Mouse (Mus musculus) liver, embryonic 16.5 days (tissue): Measurements from ENCODE around the gene Olfr167. TPM values are rescaled to one million over a fixed set of nuclear protein-coding genes. Genes with fewer than 3 reads are reported as not detected.
"Not testable (repeated sequence)": the region's sequence is repeated elsewhere in the genome, so short reads cannot be mapped to it uniquely, and the experiment has no call there.

Experiments
- ATAC-seq: fragments of 200-750 bp; cut with Nextera tagmentation; 2 replicates; pipeline ENCODE4 v1.8.0; 2017; ENCODE audit warnings: low read depth, mild to moderate bottlenecking, moderate number of reproducible peaks, moderate library complexity
- H3K27ac ChIP-seq: fragments of 300-500 bp; sonication (generic); 2 replicates; pipeline ENCODE4 v1.5.1; 2014; ENCODE audit warnings: mild to moderate bottlenecking, low read length
- H3K27me3 ChIP-seq: fragments of 300-500 bp; sonication (generic); 2 replicates; pipeline ENCODE4 v1.6.1; 2014; ENCODE audit warnings: low read depth, low read length, mixed read lengths; ENCODE audit not compliant: control insufficient read depth, insufficient read depth
- H3K36me3 ChIP-seq: fragments of 300-500 bp; sonication (generic); 2 replicates; pipeline ENCODE4 v1.6.1; 2014; ENCODE audit warnings: mild to moderate bottlenecking; ENCODE audit not compliant: control insufficient read depth, insufficient read depth
- H3K4me1 ChIP-seq: fragments of 300-500 bp; sonication (generic); 2 replicates; pipeline ENCODE4 v1.6.1; 2014; ENCODE audit warnings: low read depth, low read length, mixed read lengths; ENCODE audit not compliant: control insufficient read depth
- H3K4me2 ChIP-seq: fragments of 300-500 bp; sonication (generic); 2 replicates; pipeline ENCODE4 v1.6.1; 2014; ENCODE audit warnings: low read depth, low read length, mixed read lengths
- H3K4me3 ChIP-seq: fragments of 300-500 bp; sonication (generic); 2 replicates; pipeline ENCODE4 v1.5.1; 2014; ENCODE audit warnings: low read depth, mild to moderate bottlenecking, low read length
- H3K9ac ChIP-seq: fragments of 300-500 bp; sonication (generic); 2 replicates; pipeline ENCODE4 v1.6.1; 2014; ENCODE audit warnings: low read depth, low read length
- H3K9me3 ChIP-seq: fragments of 300-500 bp; sonication (generic); replicated peaks from 2 replicates; pipeline ENCODE4 v1.6.1; 2016; ENCODE audit warnings: low read length; ENCODE audit not compliant: control insufficient read depth
- WGBS: fragments of 180-500 bp; shearing (Covaris S2); extraction: QIAGEN DNeasy Blood & Tissue Kit; methylation state at CpG from one replicate; pipeline ENCODE4 v1.1.7; 2014; ENCODE audit not compliant: insufficient replicate concordance; 5-methylcytosine and 5-hydroxymethylcytosine counted together
- polyA plus RNA-seq: library from polyadenylated mRNA; unstranded; fragments of >200 nt; fragmentation: Nextera tagmentation; extraction: Ambion mirVana; gene quantifications from 2 replicates; pipeline ENCODE4 v1.2.1, GENCODE M21; 2015

Gene Olfr167
- polyA plus RNA-seq = not detected in 2 replicates

DNA sequence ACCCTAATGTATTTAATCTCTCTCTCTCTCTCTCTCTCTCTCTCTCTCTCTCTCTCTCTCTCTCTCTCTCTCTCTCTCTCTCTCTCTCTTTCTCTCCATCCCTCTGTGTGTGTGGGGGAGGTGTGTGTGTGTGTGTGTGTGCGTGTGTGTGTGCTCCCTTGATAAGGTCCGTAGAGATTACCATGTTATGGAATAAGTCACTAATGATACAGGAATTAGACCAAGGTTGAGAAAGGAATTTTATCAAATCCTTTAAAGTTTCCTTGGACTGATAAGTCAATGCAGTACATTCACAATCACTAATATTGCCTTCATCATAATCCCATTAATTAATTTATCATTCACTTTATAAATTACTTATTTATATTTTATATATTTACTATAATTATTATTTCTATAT, at the start of gene Olfr167:
Olfr167 (minus strand) TSS at position 101 of the 400 bp plus-strand sequence.
- Histone ChIP-seq H3K4me1 (no peaks in the 10 kb centered on the region), H3K9me3 (no peaks in the 10 kb centered on the region), H3K27ac (no peak within 1 kb of the TSS), H3K36me3 (no peaks in the 10 kb centered on the region), H3K4me2 (no peak within 1 kb of the TSS), H3K27me3 (no peaks in the 10 kb centered on the region), H3K4me3 (no peak within 1 kb of the TSS), H3K9ac (no peak within 1 kb of the TSS)
- ATAC-seq = no peak
- 57% methylated on average over 2 of the region's 2 CpGs for WGBS

DNA sequence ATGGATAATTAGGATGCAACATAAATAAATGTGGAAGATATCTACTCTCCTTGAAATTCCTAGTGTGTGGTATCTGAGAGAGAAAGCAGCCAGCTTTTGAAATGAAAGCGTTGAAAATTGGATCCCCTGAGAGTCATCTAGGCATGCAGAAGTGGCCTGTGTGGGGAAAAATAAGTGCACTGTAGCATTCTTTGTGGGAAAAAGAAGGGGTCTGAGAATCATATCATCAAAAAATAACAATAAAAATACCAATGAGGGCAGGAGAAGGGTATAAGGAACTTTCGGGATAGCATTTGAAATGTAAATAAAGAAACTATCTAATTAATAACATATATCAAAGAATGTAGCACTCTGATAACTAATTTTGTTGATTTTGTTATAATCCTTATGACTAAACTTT, 49.6 kb upstream of the Olfr167 start, which contains the start of gene Olfr169:
Olfr169 (minus strand) TSS at position 101 of the 400 bp plus-strand sequence.
- not testable (repeated sequence) for H3K4me2 ChIP-seq, H3K36me3 ChIP-seq, H3K4me1 ChIP-seq, ATAC-seq, H3K9ac ChIP-seq, H3K27ac ChIP-seq, H3K4me3 ChIP-seq, H3K9me3 ChIP-seq, H3K27me3 ChIP-seq
- WGBS = 67% methylated on average over 2 of the region's 2 CpGs

DNA sequence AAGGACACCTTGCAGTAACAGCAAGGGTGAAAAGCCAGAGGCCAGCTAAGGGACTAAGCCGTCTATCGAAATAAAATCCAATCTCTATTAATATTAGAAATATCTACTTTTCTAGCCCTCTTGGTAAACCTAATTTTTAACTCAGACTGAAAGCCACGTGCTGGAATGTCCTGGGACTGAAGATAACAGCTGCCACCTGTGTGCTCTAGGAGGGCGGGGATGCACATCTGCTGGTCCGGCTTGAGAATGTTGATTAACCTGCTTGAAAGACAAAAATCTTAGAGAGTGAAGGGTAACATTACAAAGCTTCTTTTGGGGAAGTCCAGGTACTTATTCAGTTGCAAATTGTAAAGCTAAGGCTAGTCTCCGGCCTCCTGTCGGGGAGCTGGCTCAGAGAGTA, 31.4 kb upstream of the Olfr167 start:
- 62% methylated on average over 7 of the region's 7 CpGs for WGBS
- H3K9ac ChIP-seq, H3K4me2 ChIP-seq, H3K9me3 ChIP-seq, H3K27ac ChIP-seq, H3K27me3 ChIP-seq, H3K4me1 ChIP-seq, H3K4me3 ChIP-seq, ATAC-seq, H3K36me3 ChIP-seq: not testable (repeated sequence)

DNA sequence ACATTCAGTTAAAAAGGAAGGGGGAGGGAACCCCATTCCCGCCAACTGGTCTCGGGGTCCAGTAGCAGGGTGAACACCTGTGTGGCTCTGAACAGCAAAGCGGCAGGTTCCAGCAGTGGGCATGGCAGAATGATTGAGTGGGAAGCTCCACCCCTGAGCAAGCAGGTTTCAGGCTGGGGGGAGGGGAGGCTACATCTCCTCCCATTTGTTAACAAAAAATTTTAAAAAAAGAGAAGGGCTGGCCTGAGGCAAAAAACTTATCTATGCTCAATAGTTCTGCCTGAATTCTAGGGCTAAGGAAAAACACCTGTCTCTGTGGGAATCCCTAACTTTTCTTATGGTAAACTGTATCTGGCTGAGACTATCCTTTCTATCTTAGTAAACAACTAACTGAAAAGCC, 30.2 kb upstream of the Olfr167 start:
- H3K4me2 ChIP-seq, H3K4me3 ChIP-seq, H3K4me1 ChIP-seq, H3K9me3 ChIP-seq, H3K27me3 ChIP-seq, H3K9ac ChIP-seq, H3K36me3 ChIP-seq, ATAC-seq, H3K27ac ChIP-seq: not testable (repeated sequence)
- WGBS = 80% methylated on average over 3 of the region's 3 CpGs

DNA sequence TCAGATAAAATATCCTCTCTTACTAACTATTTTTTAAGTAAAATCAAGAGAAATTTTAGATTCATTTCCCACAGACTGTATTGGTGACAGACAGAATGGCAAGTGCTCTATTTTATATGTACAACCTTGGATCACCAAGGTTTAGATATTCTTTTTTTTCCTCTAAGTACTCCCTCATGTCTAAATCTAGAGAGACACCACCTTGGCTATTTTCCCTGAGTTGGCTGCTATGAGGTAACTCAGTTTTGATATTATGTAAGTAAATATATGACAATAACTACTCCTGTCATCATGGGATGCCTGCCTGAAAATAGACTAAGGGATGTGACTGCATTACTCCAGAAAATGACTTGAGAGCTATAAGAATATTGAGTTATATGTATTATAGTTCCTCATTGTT, 13.4 kb upstream of the Olfr167 start, which contains the start of gene Olfr168:
Olfr168 (minus strand) TSS at position 101 of the 400 bp plus-strand sequence.
- H3K4me1 ChIP-seq = no peaks in the 10 kb centered on the region
- H3K9me3 ChIP-seq = no peaks in the 10 kb centered on the region
- no peaks in the 10 kb centered on the region for H3K36me3 ChIP-seq
- no peak within 1 kb of the TSS for H3K4me2 ChIP-seq
- ATAC-seq = no peak
- no peak within 1 kb of the TSS for H3K9ac ChIP-seq
- H3K27ac ChIP-seq = no peak within 1 kb of the TSS
- H3K4me3 ChIP-seq = no peak within 1 kb of the TSS
- no peaks in the 10 kb centered on the region for H3K27me3 ChIP-seq

DNA sequence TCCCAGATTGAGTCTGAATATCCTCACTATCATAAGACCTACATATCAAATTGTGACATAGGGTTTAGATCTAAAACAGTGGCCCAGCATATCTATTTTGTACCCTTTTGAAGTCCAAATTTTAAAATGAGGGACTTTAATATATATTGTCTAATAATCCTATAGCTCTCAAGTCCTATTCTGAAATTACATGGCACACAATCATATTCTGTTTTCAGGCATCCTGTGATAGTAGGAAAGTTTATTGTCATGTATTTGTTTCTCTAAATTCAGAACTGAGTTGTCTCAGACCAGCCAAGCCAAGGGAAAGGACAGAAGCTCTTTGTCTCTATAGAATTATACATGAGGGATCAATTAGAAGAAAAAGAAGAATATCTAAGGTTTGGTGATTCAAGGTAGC, 38.7 kb downstream of the Olfr167 start, which contains the start of gene Olfr166:
Olfr166 (plus strand) TSS at position 301 of the 400 bp plus-strand sequence.
- H3K27ac ChIP-seq = no peak within 1 kb of the TSS
- H3K36me3 ChIP-seq = no peaks in the 10 kb centered on the region
- no peak for ATAC-seq
- no peak within 1 kb of the TSS for H3K4me2 ChIP-seq
- H3K4me1 ChIP-seq = no peaks in the 10 kb centered on the region
- no peak within 1 kb of the TSS for H3K4me3 ChIP-seq
- no peaks in the 10 kb centered on the region for H3K27me3 ChIP-seq
- no peak within 1 kb of the TSS for H3K9ac ChIP-seq
- peaks cover 2% of the 10 kb centered on the region for H3K9me3 ChIP-seq

DNA sequence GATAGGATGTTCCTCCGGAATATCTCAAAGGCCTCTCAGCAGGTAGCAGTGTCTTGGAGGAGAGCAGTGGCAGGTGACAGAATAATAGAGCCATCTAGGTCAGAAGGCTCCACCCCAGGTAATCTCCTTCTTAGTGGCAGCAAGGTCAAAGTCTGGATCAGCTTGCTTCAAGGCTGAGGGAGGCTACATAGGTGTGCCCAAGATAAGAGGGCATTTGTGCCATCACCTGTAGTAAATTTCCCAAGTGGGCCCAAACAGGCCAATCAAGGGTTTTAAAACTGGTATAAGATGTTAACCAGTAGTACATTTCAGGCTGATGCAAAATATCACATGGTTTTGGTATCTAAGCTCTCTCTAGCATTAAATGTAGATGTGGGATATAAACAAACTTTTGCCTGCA, 57.7 kb downstream of the Olfr167 start:
- no peak for ATAC-seq
- no peak overlapping the region for H3K4me2 ChIP-seq
- H3K9me3 ChIP-seq = no peaks in the 10 kb centered on the region
- H3K4me3 ChIP-seq = no peak overlapping the region
- no peak overlapping the region for H3K27ac ChIP-seq
- H3K4me1 ChIP-seq = no peaks in the 10 kb centered on the region
- H3K36me3 ChIP-seq = no peaks in the 10 kb centered on the region
- 65% methylated on average over 1 of the region's 1 CpGs for WGBS
- no peaks in the 10 kb centered on the region for H3K27me3 ChIP-seq
- no peak overlapping the region for H3K9ac ChIP-seq

Other genes starting within 250 kb of the Olfr167 start
- gene Olfr164, start 208.2 kb downstream of the Olfr167 start, polyA plus RNA-seq = not detected in 2 replicates
- not detected in 2 replicates for gene Olfr165, start 99.1 kb downstream of the Olfr167 start, polyA plus RNA-seq
- gene Olfr166, start 38.6 kb downstream of the Olfr167 start, polyA plus RNA-seq = not detected in 2 replicates
- not detected in 2 replicates for gene Olfr168, start 13.3 kb upstream of the Olfr167 start, polyA plus RNA-seq
- not detected in 2 replicates for gene Olfr169, start 49.5 kb upstream of the Olfr167 start, polyA plus RNA-seq
- not detected in 2 replicates for gene Olfr170, start 89.6 kb upstream of the Olfr167 start, polyA plus RNA-seq
- gene Olfr171, start 107.7 kb upstream of the Olfr167 start, polyA plus RNA-seq = not detected in 2 replicates
- 0.02 TPM in 1 of 2 replicates, not detected in the other for gene Lamp3, start 184.1 kb upstream of the Olfr167 start, polyA plus RNA-seq
- 0.21 and 0.42 TPM in 2 replicates for gene B3gnt5, start 237.9 kb upstream of the Olfr167 start, polyA plus RNA-seq